ENCODE assay signal across 8 mouse cellular contexts in the genomic region with DNA sequence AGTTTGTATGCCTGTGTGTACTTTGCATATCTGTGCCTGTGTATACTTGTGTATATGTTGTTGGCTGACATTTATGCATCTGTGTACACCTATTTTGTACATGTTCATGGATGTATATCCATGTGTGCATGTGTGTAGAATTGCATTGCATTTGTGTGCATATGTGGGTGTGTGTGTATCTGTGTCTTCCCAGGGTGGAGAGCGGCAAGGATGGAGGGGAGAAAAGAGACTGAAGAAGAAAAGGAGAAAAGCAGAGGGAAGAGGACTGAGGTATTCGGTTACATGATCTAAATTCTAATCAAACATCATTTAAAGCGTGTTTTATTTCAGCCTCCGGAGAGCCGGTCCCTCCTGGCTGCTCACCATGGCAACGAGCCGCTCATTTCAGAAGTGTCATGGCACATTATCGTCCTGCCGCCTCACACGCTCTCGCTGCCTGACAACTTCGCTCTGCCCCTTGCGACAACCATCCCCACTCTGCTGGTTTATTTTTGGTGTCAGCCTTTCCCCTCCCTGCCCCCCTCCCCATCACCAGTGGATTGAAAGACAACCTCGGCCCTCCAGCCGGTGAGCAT. TPM values are rescaled to one million over a fixed set of nuclear protein-coding genes. Genes with fewer than 3 reads are reported as not detected.
DNase-seq lines count a peak whose midpoint lies in the region; ATAC-seq lines count a peak whose summit lies in the region.

No protein-coding gene starts in this region.

- no peak overlapping the region for H3K4me3 ChIP-seq in neural tube, embryonic 14.5 days (ENCODE audit: low read depth, low read length)
- no peak overlapping the region; the same call in 1 of the 2 replicates for H3K4me3 ChIP-seq in limb, embryonic 10.5 days

- H3K4me2 ChIP-seq in neural tube, embryonic 14.5 days (ENCODE audit: low read depth, low read length): peak overlapping the region; percentile 30

- peak; percentile 49; the same call in 1 of the 2 replicates for ATAC-seq in neural tube, embryonic 14.5 days (ENCODE audit: low read depth)

- H3K9me3 ChIP-seq in neural tube, embryonic 14.5 days (ENCODE audit: control insufficient read depth, low read length): no peaks in the 10 kb centered on the region
- H3K9me3 ChIP-seq in limb, embryonic 10.5 days (replicated peaks): no peaks in the 10 kb centered on the region

- H3K36me3 ChIP-seq in neural tube, embryonic 14.5 days (ENCODE audit: control insufficient read depth, insufficient read depth, low read length): no peaks in the 10 kb centered on the region
- no peaks in the 10 kb centered on the region for H3K36me3 ChIP-seq in limb, embryonic 10.5 days

- H3K27me3 ChIP-seq in neural tube, embryonic 14.5 days (ENCODE audit: control insufficient read depth, insufficient read depth, low read length): no peaks in the 10 kb centered on the region
- H3K27me3 ChIP-seq in limb, embryonic 10.5 days (ENCODE audit: low read depth, poor library complexity, severe bottlenecking): peaks cover 75% of the 10 kb centered on the region

- H3K4me1 ChIP-seq in neural tube, embryonic 14.5 days (ENCODE audit: control insufficient read depth, insufficient read depth, low read length): peaks cover 23% of the 10 kb centered on the region
- peaks cover 26% of the 10 kb centered on the region for H3K4me1 ChIP-seq in limb, embryonic 10.5 days

- H3K9ac ChIP-seq in neural tube, embryonic 14.5 days (replicated peaks; ENCODE audit: low read depth, low read length): no peak overlapping the region

- DNase-seq in embryo, embryonic 11 days: peak; percentile 74
- DNase-seq in frontal cortex, postnatal 10 days (ENCODE audit: low spot score in 2 of 2): peak; percentile 69 to 71
- DNase-seq in layer of hippocampus, postnatal 25 days (ENCODE audit: extremely low spot score in 1 of 2, low spot score in 1 of 2): peak; percentile 43 to 48
- DNase-seq in spleen, adult 18-20 months: no peak
- no peak for DNase-seq in Muller cell, postnatal 12 days (ENCODE audit: inconsistent ontology term)
- no peak for DNase-seq in limb, embryonic 10.5 days (ENCODE audit: low spot score)
- no peak for DNase-seq in adrenal gland, postnatal 36 days

- 16% methylated on average over 15 of the region's 15 CpGs for WGBS in neural tube, embryonic 14.5 days
- 45% methylated on average over 15 of the region's 15 CpGs for WGBS in limb, embryonic 10.5 days

- H3K27ac ChIP-seq in neural tube, embryonic 14.5 days (ENCODE audit: low read depth, low read length): peak overlapping the region; percentile 57; the same call in 1 of the 2 replicates
- H3K27ac ChIP-seq in limb, embryonic 10.5 days: no peak overlapping the region

RNA-seq across cellular contexts. Expression of a gene that starts 58.6 kb away (rescaled TPM):
- total RNA-seq in layer of hippocampus, postnatal 25 days (2021): 10 to 100 TPM; 11.4 to 12.2 TPM
- 13.3 and 13.5 TPM in 2 replicates for polyA plus RNA-seq in neural tube, embryonic 14.5 days (2014; fragmentation: Nextera tagmentation; extraction: Ambion mirVana)
- 8.3 and 9.4 TPM in 2 replicates for polyA plus RNA-seq in limb, embryonic 10.5 days (2016; fragmentation: Nextera tagmentation; extraction: Ambion mirVana)
- 10 to 100 TPM; 14.7 to 22.1 TPM for total RNA-seq in adrenal gland, postnatal 36 days (2021)

Comparison
In these comparisons a context has a peak if more than half of its experiments do, and no peak if none do; other contexts are left out.
1. DNase-seq: peak in embryo, embryonic 11 days (single experiment), frontal cortex, postnatal 10 days (2 of 2) and layer of hippocampus, postnatal 25 days (2 of 2); none in spleen, adult 18-20 months (0 of 2), Muller cell, postnatal 12 days (single experiment), limb, embryonic 10.5 days (single experiment) and adrenal gland, postnatal 36 days (0 of 2).